Mouse (Mus musculus) CD4-positive helper T cell, adult 2 months (primary cell): ENCODE results near the gene 1700001P01Rik.
"Not testable (repeated sequence)": the region's sequence is repeated elsewhere in the genome, so short reads cannot be mapped to it uniquely, and the experiment has no call there.

Experiments used
- DNase-seq: peaks from one replicate; pipeline ENCODE4 v3.0.0-alpha.2; 2012; ENCODE audit warnings: low read depth, missing footprints, low spot score

The 1700001P01Rik gene

DNA sequence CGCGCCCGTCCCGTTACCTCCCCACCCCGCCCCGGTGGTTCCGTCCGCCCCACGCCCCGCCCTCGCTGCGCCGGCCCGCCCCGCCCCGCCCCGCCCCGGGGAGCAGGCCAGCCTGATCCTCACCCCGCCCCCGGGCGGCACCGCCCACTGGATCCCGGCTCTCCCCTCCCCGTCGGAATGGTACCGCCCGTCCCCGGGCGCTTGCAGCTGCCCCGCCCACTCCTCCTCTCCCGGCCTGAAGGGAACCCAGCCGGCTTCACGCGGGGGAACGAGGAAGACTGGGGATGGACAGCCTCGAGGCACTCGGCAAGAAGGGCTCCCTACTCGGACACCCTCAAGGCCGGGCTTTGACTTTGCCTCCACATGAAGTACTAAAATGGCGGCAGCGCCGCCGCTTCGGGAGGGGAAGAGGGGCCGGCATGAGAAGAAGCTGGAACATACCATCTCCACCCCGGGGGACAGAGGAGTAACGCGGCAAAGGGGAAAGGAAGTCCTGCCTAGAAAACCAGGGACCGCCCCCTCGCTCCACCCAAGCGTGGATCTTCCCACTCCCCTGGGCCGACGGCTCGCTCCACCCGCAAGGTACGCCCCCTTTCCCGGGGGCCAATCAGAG lies 30.9 kb downstream of the 1700001P01Rik start:
- peak; percentile 99 for DNase-seq

DNA sequence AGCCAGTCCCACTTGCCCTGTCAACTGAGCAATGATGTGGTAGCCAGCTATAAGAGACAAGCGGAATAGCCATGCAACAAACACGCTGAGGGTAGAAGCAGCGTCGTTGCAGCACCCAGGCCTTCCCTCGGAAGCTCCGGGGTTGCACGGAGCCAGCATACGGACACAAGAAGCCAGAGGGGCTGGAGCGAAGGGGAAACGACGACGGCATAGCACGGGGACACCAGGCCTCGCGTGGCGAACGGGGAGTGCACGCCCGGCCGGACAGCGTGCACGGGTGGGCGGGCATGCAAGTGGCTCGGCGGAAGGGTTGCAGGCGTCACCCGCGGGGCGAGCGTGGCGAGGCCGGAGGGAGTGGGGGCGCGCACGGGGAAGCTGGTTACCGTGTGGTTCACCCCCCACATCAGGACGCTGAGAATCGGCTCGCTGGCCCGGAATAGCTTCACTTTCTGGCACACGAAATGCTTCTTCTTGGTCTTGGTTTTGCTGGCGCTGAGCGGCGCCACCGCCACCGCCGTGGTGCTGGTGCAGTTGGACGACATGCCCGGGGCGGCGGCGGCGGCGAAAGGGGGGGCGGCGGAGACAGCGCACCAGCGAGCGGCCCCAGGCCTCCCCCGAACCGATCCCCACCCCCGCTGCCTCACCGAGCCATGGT lies 31.5 kb downstream of the 1700001P01Rik start, which contains the start of gene Pip4k2b:
Gene Pip4k2b, minus strand, starts transcription at position 642 of the 655 bp plus-strand sequence.
- no peak for DNase-seq

DNA sequence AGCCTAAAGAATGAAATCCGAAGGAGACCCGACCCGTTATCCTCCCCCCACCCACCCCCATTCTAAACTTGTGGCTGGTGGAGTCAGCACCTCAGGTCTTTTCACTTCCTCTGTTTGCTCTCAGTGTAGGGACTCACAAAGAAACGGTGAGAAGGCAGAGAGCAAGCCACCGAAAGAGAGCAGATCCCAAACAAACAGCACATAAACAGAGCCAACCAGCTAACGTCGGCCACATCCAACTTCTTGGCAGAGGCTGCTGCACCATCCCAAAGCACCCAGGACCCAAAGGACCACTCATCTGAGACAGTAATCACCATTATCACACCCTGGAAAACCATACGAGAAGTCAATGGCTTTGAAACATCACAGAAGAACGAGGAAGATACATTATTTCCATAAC lies 32.3 kb downstream of the 1700001P01Rik start:
- DNase-seq: no peak

DNA sequence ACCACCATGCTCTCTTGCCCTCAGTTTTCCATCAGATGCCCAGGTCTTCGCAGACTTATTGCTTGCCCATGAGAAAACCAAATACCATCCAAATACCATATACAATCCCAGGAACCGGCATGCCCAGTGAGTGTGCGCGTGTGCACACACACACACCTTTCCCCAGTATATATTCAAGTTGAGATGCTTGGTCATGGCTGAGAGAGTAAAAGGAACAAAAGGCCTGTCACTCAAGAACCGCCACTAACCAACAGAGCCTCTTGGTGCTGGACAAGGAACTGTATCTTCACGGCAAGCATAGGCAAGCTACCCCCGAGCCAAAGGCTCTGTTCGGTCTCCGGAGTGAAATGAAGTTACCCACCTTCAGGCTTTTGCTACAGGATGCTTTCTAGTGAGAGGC lies 33.1 kb downstream of the 1700001P01Rik start:
- no peak for DNase-seq

DNA sequence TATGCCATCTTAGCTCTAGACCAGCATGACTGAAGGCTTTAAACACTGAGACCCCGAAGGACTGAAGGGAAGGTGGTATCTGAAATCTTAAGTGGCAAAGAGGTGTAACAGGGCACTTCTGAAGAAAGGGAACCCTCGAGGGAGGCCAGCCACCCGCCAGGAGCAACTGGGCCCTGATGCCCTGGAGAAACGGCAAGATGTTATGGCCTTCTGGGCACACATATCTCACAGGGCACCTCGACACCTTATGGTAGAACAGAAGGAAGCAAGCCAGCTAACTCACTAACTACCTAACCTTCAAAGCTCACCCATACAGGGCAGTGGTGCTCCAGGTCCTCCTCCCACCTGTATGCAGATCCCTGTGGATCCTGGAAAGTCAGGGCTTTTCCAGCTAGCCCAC lies 33.6 kb downstream of the 1700001P01Rik start:
- no peak for DNase-seq

DNA sequence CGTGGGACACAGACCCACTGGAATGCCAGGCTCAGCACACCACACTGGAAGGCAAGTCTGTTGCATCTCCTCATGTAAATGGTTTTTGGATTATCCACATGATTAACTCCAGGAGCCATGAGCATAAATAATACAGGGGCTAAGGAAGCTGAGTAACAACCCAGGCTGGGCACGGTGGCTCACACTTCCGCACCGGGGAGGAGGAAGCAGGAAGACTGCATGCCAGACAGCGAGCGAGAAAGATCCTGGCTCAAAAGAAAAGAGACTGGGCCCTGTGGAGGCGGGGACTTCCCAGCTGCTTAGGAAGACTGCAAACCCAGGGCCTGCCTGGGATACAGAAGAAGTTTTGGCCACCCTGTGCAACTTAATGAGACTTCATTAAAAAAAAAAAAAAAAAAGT lies 35.5 kb downstream of the 1700001P01Rik start:
- DNase-seq: peak; percentile 42

DNA sequence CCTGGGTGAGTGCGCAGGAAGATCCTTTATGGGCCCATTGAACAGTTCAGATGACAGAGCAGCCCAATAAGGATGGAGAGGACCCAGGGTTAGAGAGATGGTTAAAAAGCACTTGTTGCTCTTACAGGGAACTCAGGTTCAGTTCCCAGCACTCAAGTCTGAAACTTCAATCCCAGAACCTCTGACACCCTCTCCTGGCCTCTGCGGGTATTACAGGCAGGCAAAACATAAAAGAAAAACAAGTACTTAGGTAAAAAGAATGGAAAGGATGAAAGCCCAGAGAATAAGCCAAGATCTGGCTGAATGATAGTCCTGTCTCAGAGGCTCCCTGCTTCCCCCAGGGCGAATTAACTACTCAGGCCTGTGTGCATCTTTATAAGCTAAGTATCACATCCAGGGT lies 36.6 kb downstream of the 1700001P01Rik start:
- peak; percentile 31 for DNase-seq

DNA sequence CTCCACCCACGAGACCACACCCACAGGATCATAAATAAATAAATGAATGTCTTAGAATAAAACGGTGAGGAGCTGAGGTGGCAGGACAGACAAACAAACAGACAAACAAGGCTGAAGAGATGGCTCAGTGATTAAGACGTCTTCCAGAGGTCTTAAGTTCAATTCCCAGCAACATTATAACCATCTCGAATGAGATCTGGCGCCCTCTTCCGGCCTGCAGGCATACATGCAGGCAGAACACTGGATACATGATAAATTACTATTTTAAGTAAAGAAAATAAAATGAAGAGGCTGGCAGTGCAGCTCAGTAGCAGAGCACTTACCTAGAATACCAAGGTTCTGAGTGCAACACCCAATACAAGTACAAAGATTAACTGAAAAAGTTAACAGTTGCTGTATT lies 37.0 kb downstream of the 1700001P01Rik start:
- peak; percentile 49 for DNase-seq

DNA sequence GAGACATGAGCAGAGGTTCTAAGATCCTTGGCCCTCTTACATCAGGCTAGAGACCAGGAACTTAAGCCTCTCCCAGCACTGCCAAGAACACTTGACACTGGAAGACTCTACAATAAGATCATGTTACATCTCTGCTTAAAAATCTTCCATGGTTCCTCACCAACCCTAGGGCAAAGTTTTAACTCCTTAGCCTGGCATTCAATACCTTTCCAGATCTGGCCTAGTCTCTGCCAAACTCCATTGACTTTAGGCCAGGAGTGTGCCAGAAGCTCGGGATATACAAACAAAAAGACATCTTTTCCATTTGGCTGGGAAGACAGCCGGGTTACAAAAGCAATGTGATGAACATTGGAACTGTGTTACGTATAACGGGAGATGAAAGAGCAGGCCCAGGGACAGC lies 38.1 kb downstream of the 1700001P01Rik start:
- DNase-seq: no peak

DNA sequence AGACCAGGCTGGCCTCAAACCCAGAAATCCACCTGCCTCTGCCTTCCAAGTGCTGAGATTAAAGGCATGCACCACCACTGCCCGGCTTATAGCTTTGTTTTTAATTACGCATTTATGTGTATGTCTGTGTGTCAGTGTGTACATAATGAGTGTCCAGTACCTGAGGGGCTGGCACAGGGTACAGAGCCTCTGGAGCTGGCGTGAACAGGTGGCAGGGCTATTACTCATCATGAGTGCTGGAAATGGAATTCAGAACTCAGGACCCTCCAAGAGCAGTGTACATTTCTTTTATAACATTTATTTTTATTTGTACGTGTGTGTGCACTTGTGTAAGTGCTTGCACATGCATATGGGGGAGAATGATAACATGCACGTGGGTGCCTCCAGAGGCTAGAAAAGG lies 39.1 kb downstream of the 1700001P01Rik start:
- no peak for DNase-seq

DNA sequence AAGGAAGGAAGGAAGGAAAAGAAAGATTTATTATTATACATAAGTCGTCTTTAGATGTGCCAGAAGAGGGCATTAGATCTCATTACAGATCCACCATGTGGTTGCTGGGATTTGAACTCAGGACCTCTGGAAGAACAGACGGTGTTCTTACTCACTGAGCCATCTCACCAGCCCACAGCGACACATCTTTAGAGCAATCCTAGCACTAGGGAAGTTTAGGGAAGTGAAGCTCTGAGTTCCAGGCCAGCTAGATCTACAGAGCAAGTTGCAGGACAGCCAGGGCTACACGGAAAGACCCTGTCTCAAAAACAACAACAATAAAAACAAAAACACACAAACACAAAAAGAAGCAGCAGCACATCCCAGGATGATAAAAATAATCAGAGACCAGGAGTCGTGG lies 40.9 kb downstream of the 1700001P01Rik start:
- DNase-seq: not testable (repeated sequence)

DNA sequence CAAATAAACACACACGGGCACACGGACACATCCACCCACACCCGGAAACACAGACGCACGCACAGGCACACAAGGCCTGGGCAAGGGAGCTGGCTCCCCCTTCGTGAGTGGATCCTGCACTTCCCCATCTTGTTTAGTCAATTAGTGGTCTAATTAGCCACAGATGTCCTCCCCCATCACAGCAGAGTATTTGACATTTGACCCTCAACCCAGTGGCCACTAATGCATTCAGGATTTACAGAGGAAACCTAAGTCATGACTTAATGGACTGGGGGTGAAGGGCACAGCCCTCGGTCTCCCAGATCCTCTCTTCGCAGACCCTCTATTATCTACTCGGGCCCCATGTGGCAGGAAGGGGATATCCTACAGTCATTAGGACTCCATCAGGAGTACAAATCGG lies 42.0 kb downstream of the 1700001P01Rik start:
- DNase-seq: no peak

DNA sequence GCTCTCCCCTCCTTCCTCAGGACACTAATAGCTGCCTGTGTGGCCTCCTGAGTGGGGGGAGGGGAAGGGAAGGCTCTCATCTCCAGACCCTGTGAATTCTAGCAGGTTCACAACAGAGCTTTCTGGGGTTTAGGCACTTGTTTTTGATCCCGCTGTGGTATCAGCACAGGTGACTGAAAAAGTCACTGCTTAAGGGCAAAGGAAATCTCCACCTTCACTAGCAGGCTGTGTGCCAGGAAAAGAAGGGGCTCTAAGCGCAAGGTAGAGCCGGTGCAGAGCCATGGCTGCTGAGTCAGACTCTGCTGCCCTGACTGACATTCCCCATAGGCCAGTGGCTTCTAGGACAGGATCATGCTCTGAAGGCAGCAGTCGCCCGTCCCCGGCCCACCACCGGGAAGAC lies 47.0 kb downstream of the 1700001P01Rik start:
- DNase-seq: no peak

DNA sequence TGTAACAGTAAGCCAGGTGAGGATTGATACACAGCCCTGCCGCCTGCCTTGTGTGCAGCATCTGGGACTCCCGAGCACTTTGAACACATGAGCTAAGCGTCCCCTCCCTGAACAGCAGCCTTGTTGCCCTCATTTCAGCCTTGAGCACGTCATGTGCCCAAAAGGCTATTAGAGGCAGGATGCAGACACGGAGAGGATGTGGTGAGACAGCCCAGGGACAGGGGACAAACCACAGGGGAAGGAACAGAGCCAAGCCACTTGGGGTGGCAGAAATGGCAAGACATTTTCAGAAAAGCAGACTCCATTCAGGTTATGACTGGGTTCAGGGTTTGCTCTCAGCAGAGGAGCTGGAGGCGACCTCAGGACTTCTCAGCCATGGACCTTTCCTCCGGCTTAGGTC lies 47.4 kb downstream of the 1700001P01Rik start:
- DNase-seq: peak; percentile 86

DNA sequence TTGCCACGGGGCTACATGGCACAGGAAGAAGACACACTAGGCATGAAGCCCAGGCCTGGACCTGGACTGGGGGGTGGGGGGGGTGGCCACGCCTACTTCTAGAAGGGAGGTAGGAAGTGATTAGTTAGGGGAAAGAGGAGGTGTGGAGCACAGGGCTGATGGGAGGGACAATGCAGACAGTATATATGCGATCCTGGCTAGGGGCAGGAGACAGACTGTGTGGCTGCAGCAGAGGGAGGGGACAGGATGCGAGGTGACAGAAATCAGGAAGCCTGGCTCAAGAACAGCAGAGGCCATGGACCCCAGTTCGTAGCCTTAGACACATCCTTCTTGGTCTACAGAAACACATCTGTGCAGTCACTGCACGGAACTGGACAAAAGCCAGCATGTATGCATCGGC lies 52.0 kb downstream of the 1700001P01Rik start:
- no peak for DNase-seq
